Mouse (Mus musculus) myocyte (in vitro differentiated cells): ENCODE data around the gene Ercc8. TPM values are rescaled to one million over a fixed set of nuclear protein-coding genes. Genes with fewer than 3 reads are reported as not detected.

Source experiments
- H3K27me3 ChIP-seq: one replicate; pipeline ENCODE4 v1.6.1; 2011; ENCODE audit not compliant: control insufficient read depth, insufficient read depth, insufficient read length
- H3K36me3 ChIP-seq: one replicate; pipeline ENCODE4 v1.6.1; 2011; ENCODE audit not compliant: control insufficient read depth, insufficient read depth
- H3K4me2 ChIP-seq: one replicate; pipeline ENCODE4 v1.6.1; 2011; ENCODE audit warnings: low read depth, control low read depth
- H3K4me3 ChIP-seq: one replicate; pipeline ENCODE4 v1.5.1; 2011; ENCODE audit warnings: mild to moderate bottlenecking, control low read depth, moderate library complexity
- H3K79me2 ChIP-seq: one replicate; pipeline ENCODE4 v1.6.1; 2011; ENCODE audit not compliant: control insufficient read depth, insufficient read depth
- H3ac ChIP-seq: one replicate; pipeline ENCODE4 v1.6.1; 2011; ENCODE audit not compliant: control insufficient read depth, insufficient read length
- CEBPB ChIP-seq: IDR thresholded peaks from 2 replicates; pipeline ENCODE4 v1.6.1; 2011; ENCODE audit warnings: mild to moderate bottlenecking, moderate library complexity; ENCODE audit not compliant: poor library complexity, insufficient read depth, severe bottlenecking
- E2F4 ChIP-seq: IDR thresholded peaks from one replicate; pipeline ENCODE4 v1.6.1; 2011; ENCODE audit warnings: mild to moderate bottlenecking, control low read depth, moderate library complexity; ENCODE audit not compliant: insufficient read depth
- MAX ChIP-seq: IDR thresholded peaks from one replicate; pipeline ENCODE4 v1.6.1; 2011; ENCODE audit warnings: low read depth, mild to moderate bottlenecking, control low read depth
- MYOD1 ChIP-seq, 3 experiments: IDR thresholded peaks; one replicate each; pipeline ENCODE4 v1.6.1; 2011; ENCODE audit warnings: control low read depth in 2 of 3, low read depth in 2 of 3, mild to moderate bottlenecking in 2 of 3, moderate library complexity in 1 of 3; ENCODE audit not compliant: insufficient read length in 2 of 3, control insufficient read depth in 1 of 3
- MYOG ChIP-seq, 3 experiments: IDR thresholded peaks; one replicate each; pipeline ENCODE4 v1.6.1; 2011; ENCODE audit warnings: control low read depth in 2 of 3, low read depth in 2 of 3, mild to moderate bottlenecking in 2 of 3; ENCODE audit not compliant: insufficient read length in 2 of 3, control insufficient read depth in 1 of 3, insufficient read depth in 1 of 3
- POLR2A ChIP-seq: IDR thresholded peaks from one replicate; pipeline ENCODE4 v1.6.1; 2011; ENCODE audit warnings: low read depth, mild to moderate bottlenecking, control low read depth, moderate library complexity; ENCODE audit not compliant: insufficient read length
- POLR2AphosphoS2 ChIP-seq: IDR thresholded peaks from one replicate; pipeline ENCODE4 v1.6.1; 2011; ENCODE audit warnings: low read depth, control low read depth; ENCODE audit not compliant: insufficient read length
- REST ChIP-seq: IDR thresholded peaks from one replicate; pipeline ENCODE4 v1.6.1; 2011; ENCODE audit warnings: mild to moderate bottlenecking, control low read depth, moderate library complexity; ENCODE audit not compliant: insufficient read depth, insufficient read length
- SRF ChIP-seq: IDR thresholded peaks from one replicate; pipeline ENCODE4 v1.6.1; 2011; ENCODE audit warnings: low read depth; ENCODE audit not compliant: control insufficient read depth, insufficient read length
- TCF12 ChIP-seq: IDR thresholded peaks from one replicate; pipeline ENCODE4 v1.6.1; 2011; ENCODE audit warnings: mild to moderate bottlenecking, control low read depth; ENCODE audit not compliant: poor library complexity, insufficient read depth, severe bottlenecking
- TCF3 ChIP-seq: IDR thresholded peaks from one replicate; pipeline ENCODE4 v1.6.1; 2011; ENCODE audit warnings: low read depth, control low read depth; ENCODE audit not compliant: insufficient read length
- USF1 ChIP-seq: IDR thresholded peaks from one replicate; pipeline ENCODE4 v1.6.1; 2011; ENCODE audit warnings: low read depth, mild to moderate bottlenecking, control low read depth, moderate library complexity
- polyA plus RNA-seq: library from polyadenylated mRNA; unstranded; fragments of >200 nt; fragmentation: generic; extraction: Trizol; gene quantifications from one replicate; pipeline ENCODE4 v1.2.1, GENCODE M21; 2012; ENCODE audit warnings: missing spikeins

Ercc8 gene
- polyA plus RNA-seq, 1 experiment, result 5.2 TPM

DNA sequence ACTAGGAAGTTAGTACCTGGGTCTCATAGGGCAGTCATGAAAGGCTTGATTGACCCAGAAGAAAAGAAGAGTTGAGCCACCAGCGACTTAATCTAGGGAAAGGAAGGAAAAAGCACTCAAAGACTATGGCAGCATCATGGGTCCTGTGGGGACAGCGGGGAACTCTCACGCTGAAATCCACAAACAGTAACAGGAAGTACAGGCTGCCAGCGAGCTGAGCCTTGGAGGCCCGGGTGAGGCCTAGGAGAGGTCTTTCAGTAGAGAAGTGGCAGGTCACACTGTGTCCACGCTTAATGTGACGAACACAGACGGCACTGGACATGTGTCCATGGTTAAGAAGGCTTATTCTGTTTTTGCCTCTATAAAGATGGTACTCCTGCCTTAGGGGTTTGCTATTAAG is 21.1 kb downstream of the Ercc8 start:
- no peaks in the 10 kb centered on the region for H3K79me2 ChIP-seq
- TF ChIP-seq MYOD1 (IDR thresholded peaks at IDR 0.05; ENCODE audit: control insufficient read depth in 1 of 3, insufficient read length in 2 of 3, low read depth in 2 of 3) (no peak), MYOG (IDR thresholded peaks at IDR 0.05; ENCODE audit: control insufficient read depth in 1 of 3, insufficient read depth in 1 of 3, insufficient read length in 2 of 3, low read depth in 2 of 3) (no peak), POLR2A (no peak)
- H3ac ChIP-seq, result no peak overlapping the region
- H3K27me3 ChIP-seq, result no peaks in the 10 kb centered on the region
- no peak overlapping the region for H3K4me3 ChIP-seq
- H3K36me3 ChIP-seq, result peaks cover 22% of the 10 kb centered on the region
- H3K4me2 ChIP-seq, result no peak overlapping the region

DNA sequence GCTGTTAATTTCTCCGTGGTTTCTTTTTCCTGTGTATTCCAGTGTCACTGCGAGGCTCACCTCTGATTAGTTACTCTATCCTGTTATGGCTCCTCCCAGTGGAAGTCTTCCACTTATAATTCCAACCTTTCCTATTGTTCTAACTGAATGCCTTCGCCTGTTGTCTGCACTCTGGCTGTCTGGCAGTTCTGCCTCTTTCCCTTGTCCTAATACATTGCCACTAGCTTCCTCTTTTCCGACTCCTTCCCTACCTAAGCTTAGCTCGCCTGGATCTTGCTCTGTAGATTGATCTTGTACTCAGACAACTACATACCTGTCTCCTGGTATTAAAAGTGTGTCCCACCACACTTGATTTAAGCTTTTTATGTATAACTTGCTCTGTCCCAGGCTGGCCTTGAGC is 22.3 kb downstream of the Ercc8 start:
- Histone ChIP-seq H3K4me2 (no peak overlapping the region), H3K4me3 (no peak overlapping the region), H3ac (no peak overlapping the region), H3K79me2 (no peaks in the 10 kb centered on the region), H3K27me3 (no peaks in the 10 kb centered on the region), H3K36me3 (peaks cover 21% of the 10 kb centered on the region)
- TF ChIP-seq MYOD1 (IDR thresholded peaks at IDR 0.05; ENCODE audit: control insufficient read depth in 1 of 3, insufficient read length in 2 of 3, low read depth in 2 of 3), result no peak

DNA sequence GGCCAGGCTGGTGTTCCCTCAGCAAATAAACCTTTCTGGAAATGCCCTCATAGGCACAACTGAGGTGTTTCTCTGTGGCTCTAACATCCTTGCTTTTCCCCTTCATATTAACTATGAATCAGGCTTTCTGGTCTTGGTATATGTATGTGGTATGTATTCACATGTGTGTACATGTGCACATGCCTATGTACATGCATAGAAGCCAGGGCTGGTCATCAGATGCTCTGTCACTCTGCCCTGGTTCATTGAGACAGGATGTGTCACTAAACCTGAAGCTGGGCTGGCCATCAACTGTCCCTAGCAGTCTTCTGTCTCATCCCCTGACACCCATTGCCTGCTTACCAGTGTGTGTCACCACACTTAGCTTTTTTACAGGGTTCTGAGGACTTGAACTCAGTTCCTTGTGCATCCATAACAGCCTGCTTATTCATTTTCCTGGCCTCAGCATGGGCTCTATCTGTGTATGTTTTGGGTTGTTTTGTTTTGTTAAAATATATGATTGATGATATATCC is 26.3 kb downstream of the Ercc8 start:
- Histone ChIP-seq H3K79me2 (no peaks in the 10 kb centered on the region), H3K27me3 (no peaks in the 10 kb centered on the region), H3K4me2 (no peak overlapping the region), H3K4me3 (no peak overlapping the region), H3ac (no peak overlapping the region), H3K36me3 (peaks cover 26% of the 10 kb centered on the region)
- TF ChIP-seq MYOD1 (IDR thresholded peaks at IDR 0.05; ENCODE audit: control insufficient read depth in 1 of 3, insufficient read length in 2 of 3, low read depth in 2 of 3) (no peak), POLR2AphosphoS2 (no peak), MAX (no peak)

DNA sequence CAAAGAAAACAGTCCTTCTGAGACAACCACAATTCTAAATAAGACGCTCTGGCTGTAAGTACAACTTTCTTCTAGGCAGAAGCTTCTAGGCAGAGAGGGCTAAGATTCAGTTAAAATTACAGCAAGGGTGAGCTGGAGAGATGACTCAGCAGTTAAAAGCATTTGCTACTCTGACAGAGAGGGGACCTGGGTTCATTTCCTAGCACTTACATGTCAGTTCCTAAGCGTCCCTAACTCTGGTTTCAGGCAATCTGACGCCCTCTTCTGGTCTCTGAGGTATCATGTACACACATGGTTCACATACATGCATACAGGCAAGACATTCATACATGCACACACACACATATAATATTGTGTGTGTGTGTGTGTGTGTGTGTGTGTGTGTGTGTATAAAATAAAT is 27.0 kb downstream of the Ercc8 start:
- Histone ChIP-seq H3K27me3 (no peaks in the 10 kb centered on the region), H3K36me3 (peaks cover 26% of the 10 kb centered on the region), H3K4me2 (no peak overlapping the region), H3ac (no peak overlapping the region), H3K79me2 (no peaks in the 10 kb centered on the region), H3K4me3 (no peak overlapping the region)
- TF ChIP-seq POLR2A, result no peak
- TF ChIP-seq REST, result no peak
- TF ChIP-seq TCF3, result no peak
- no peak for TF ChIP-seq USF1
- no peak for TF ChIP-seq MYOD1 (IDR thresholded peaks at IDR 0.05; ENCODE audit: control insufficient read depth in 1 of 3, insufficient read length in 2 of 3, low read depth in 2 of 3)
- no peak for TF ChIP-seq SRF
- TF ChIP-seq E2F4, result no peak
- TF ChIP-seq MAX, result no peak
- no peak for TF ChIP-seq POLR2AphosphoS2
- no peak for TF ChIP-seq CEBPB
- TF ChIP-seq MYOG (IDR thresholded peaks at IDR 0.05; ENCODE audit: control insufficient read depth in 1 of 3, insufficient read depth in 1 of 3, insufficient read length in 2 of 3, low read depth in 2 of 3), result no peak

DNA sequence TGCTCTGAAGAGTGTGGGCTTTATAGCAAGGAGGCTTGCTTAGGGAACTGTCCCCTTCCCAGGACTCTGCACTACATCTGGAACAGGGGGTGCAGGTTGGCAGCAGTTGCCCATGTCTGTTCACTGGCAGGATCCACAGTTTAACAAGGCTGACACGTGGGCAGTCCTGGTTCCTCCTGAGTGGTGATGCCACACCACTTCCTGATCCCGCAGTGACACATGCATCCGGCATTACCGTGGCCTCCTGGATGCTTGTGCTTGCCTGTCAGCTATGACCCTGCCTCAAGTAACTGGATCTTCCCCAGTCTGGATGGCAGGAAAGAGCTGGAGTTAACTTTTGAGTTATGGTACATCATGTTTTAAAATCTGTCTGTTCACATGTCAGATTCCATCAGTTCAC is 29.5 kb downstream of the Ercc8 start:
- Histone ChIP-seq H3K36me3 (peaks cover 10% of the 10 kb centered on the region), H3ac (no peak overlapping the region), H3K4me3 (no peak overlapping the region), H3K4me2 (no peak overlapping the region), H3K79me2 (no peaks in the 10 kb centered on the region), H3K27me3 (no peaks in the 10 kb centered on the region)
- TF ChIP-seq MYOG (IDR thresholded peaks at IDR 0.05; ENCODE audit: control insufficient read depth in 1 of 3, insufficient read depth in 1 of 3, insufficient read length in 2 of 3, low read depth in 2 of 3) (no peak), SRF (no peak), TCF12 (no peak), E2F4 (no peak), CEBPB (no peak)

DNA sequence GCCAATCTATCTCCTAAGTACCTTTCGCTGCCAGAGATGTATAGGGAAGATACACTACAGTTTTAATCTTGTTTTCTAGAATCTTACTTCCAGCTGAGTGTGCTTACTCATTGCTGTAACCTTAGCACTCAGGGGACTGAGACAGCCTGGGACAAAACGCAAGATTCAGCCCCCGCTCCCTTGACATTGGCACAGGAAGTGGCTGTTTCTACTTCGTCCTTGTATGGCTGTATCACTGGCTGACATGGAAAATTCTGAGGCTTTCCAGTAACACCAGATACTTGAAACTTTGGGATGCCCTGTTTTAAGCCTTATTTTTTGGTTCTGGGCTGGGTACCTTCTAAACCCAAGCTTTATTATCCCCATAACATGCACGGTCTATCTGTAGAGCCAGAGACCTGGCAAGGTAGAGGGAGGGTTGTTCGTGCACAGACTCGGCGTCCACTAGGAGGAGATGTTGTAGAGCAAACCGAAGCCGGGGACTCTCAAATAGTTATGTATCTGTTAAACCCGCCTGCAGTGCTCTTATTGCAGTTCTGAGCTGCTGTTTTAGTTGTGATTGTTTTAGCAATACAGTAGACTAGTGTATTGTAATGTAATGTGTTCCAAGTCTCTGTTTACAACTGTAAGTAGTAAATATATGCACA is 32.7 kb downstream of the Ercc8 start:
- Histone ChIP-seq H3K4me2 (no peak overlapping the region), H3K79me2 (no peaks in the 10 kb centered on the region), H3K4me3 (no peak overlapping the region), H3ac (no peak overlapping the region), H3K36me3 (peaks cover 9% of the 10 kb centered on the region), H3K27me3 (no peaks in the 10 kb centered on the region)
- TF ChIP-seq TCF12 (no peak), POLR2AphosphoS2 (no peak)
